Mouse (Mus musculus) spleen, postnatal 0 days (tissue): ENCODE results near the gene Arcn1. TPM values are rescaled to one million over a fixed set of nuclear protein-coding genes. Genes with fewer than 3 reads are reported as not detected.

Experiments used
- polyA plus RNA-seq: library from polyadenylated mRNA; unstranded; fragments of >200 nt; fragmentation: Nextera tagmentation; extraction: Ambion mirVana; gene quantifications from 2 replicates; pipeline ENCODE4 v1.2.1, GENCODE M21; 2015

The Arcn1 gene
- 57.4 and 64.7 TPM in 2 replicates for polyA plus RNA-seq

GRCm38 (mm10) chr9:44767101-44768028 is at the start of gene Arcn1, which contains the start of gene Ift46:
Arcn1 (minus strand) TSS chr9:44767845.
Ift46 (plus strand) TSS chr9:44767908.

GRCm38 (mm10) chr9:44802808-44803450 is 35.3 kb upstream of the Arcn1 start, which contains the start of gene Ttc36:
Ttc36 (minus strand) TSS chr9:44803072.

GRCm38 (mm10) chr9:44799102-44799957 is 31.7 kb upstream of the Arcn1 start, which contains the start of gene Tmem25:
Tmem25 (minus strand) TSS chr9:44799307.

GRCm38 (mm10) chr9:44734524-44735494 is 32.8 kb downstream of the Arcn1 start, which contains the start of gene Phldb1:
Phldb1 (minus strand) TSS chr9:44735198.

Other genes starting within 250 kb of the Arcn1 start
- gene Cxcr5, start 206.0 kb downstream of the Arcn1 start, polyA plus RNA-seq: 0.73 and 0.79 TPM in 2 replicates
- 12.9 and 14.4 TPM in 2 replicates for gene Ddx6, start 163.0 kb downstream of the Arcn1 start, polyA plus RNA-seq
- gene Treh, start 94.6 kb downstream of the Arcn1 start, polyA plus RNA-seq: not detected in 2 replicates
- 4.4 and 7.2 TPM in 2 replicates for gene Phldb1, start 32.6 kb downstream of the Arcn1 start, polyA plus RNA-seq
- gene Ift46, start 63 bp upstream of the Arcn1 start, polyA plus RNA-seq: 24.8 and 31.0 TPM in 2 replicates
- gene Tmem25, start 31.5 kb upstream of the Arcn1 start, polyA plus RNA-seq: 0.15 and 0.20 TPM in 2 replicates
- 0.29 and 0.34 TPM in 2 replicates for gene Ttc36, start 35.2 kb upstream of the Arcn1 start, polyA plus RNA-seq
- 6.8 and 7.2 TPM in 2 replicates for gene Kmt2a, start 113.5 kb upstream of the Arcn1 start, polyA plus RNA-seq
- 750 and 762 TPM in 2 replicates for gene Atp5l, start 152.9 kb upstream of the Arcn1 start, polyA plus RNA-seq
- gene Ube4a, start 197.8 kb upstream of the Arcn1 start, polyA plus RNA-seq: 10.6 and 11.0 TPM in 2 replicates
- 1.8 and 3.4 TPM in 2 replicates for gene Cd3g, start 212.6 kb upstream of the Arcn1 start, polyA plus RNA-seq
- gene Cd3d, start 213.9 kb upstream of the Arcn1 start, polyA plus RNA-seq: 4.1 and 4.5 TPM in 2 replicates
- gene Cd3e, start 241.8 kb upstream of the Arcn1 start, polyA plus RNA-seq: 0.52 and 0.79 TPM in 2 replicates